Mouse (Mus musculus) CH12.LX (cell line): ENCODE results near the gene Rasa3.

Source experiments
- CHD1 ChIP-seq: IDR thresholded peaks from 2 replicates; pipeline ENCODE4 v1.6.1; 2012; ENCODE audit warnings: low read depth, low read length, improper control_type of control experiment, inconsistent platforms
- CHD2 ChIP-seq: IDR thresholded peaks from 2 replicates; pipeline ENCODE4 v1.6.1; 2011; ENCODE audit warnings: low read length, improper control_type of control experiment
- CTCF ChIP-seq, 2 experiments: IDR thresholded peaks in 1 of 2; conservative IDR thresholded peaks in 1 of 2; 2 replicates each; pipeline ENCODE4 v1.5.1; 2011 to 2012; ENCODE audit warnings: low read depth in 2 of 2, low read length in 2 of 2, improper control_type of control experiment in 1 of 2, inconsistent platforms in 1 of 2, mild to moderate bottlenecking in 1 of 2, moderate library complexity in 1 of 2
- ELF1 ChIP-seq: IDR thresholded peaks from 2 replicates; pipeline ENCODE4 v1.6.1; 2014; ENCODE audit warnings: low read depth, mild to moderate bottlenecking, inconsistent platforms, low read length, improper control_type of control experiment
- EP300 ChIP-seq: IDR thresholded peaks from 2 replicates; pipeline ENCODE4 v1.6.1; 2011; ENCODE audit warnings: low read length, improper control_type of control experiment
- JUN ChIP-seq: IDR thresholded peaks from 2 replicates; pipeline ENCODE4 v1.6.1; 2011; ENCODE audit warnings: low read depth, mild to moderate bottlenecking, low read length, improper control_type of control experiment, moderate library complexity; ENCODE audit not compliant: insufficient read depth
- MAFK ChIP-seq: IDR thresholded peaks from 2 replicates; pipeline ENCODE4 v1.6.1; 2011; ENCODE audit warnings: low read length, improper control_type of control experiment; ENCODE audit not compliant: insufficient replicate concordance
- MAX ChIP-seq: IDR thresholded peaks from 2 replicates; pipeline ENCODE4 v1.6.1; 2011; ENCODE audit warnings: low read length, improper control_type of control experiment
- MEF2A ChIP-seq: IDR thresholded peaks from 2 replicates; pipeline ENCODE4 v1.6.1; 2014; ENCODE audit warnings: low read depth, mild to moderate bottlenecking, inconsistent platforms, low read length, improper control_type of control experiment, borderline replicate concordance
- POLR2A ChIP-seq: IDR thresholded peaks from 2 replicates; pipeline ENCODE4 v1.6.1; 2011; ENCODE audit warnings: low read depth, mild to moderate bottlenecking, improper control_type of control experiment, low read length
- POLR2AphosphoS2 ChIP-seq: IDR thresholded peaks from 2 replicates; pipeline ENCODE4 v1.6.1; 2011; ENCODE audit warnings: low read depth, low read length, improper control_type of control experiment
- SIN3A ChIP-seq: IDR thresholded peaks from 2 replicates; pipeline ENCODE4 v1.6.1; 2012; ENCODE audit warnings: low read length, improper control_type of control experiment, inconsistent platforms
- USF1 ChIP-seq: IDR thresholded peaks from 2 replicates; pipeline ENCODE4 v1.6.1; 2014; ENCODE audit warnings: low read depth, mild to moderate bottlenecking, inconsistent platforms, low read length, improper control_type of control experiment
- ZC3H11A ChIP-seq: IDR thresholded peaks from 2 replicates; pipeline ENCODE4 v1.6.1; 2012; ENCODE audit warnings: low read depth, mild to moderate bottlenecking, inconsistent platforms, low read length, improper control_type of control experiment

GRCm38 (mm10) chr8:13678182-13678581 lies 779 bp upstream of the Rasa3 start:
- TF ChIP-seq POLR2A, result no peak
- TF ChIP-seq CTCF (conservative IDR thresholded peaks at IDR 0.05 in 1 of 2, IDR thresholded peaks at IDR 0.05 in 1 of 2; ENCODE audit: low read depth in 2 of 2, low read length in 2 of 2), result no peak
- TF ChIP-seq ELF1, result peak; percentile 59
- no peak for TF ChIP-seq USF1
- no peak for TF ChIP-seq EP300
- no peak for TF ChIP-seq MAFK
- TF ChIP-seq MAX, result no peak
- no peak for TF ChIP-seq ZC3H11A
- no peak for TF ChIP-seq SIN3A
- TF ChIP-seq JUN, result no peak
- TF ChIP-seq CHD1, result no peak
- no peak for TF ChIP-seq POLR2AphosphoS2
- no peak for TF ChIP-seq MEF2A
- TF ChIP-seq CHD2, result no peak
